Mouse (Mus musculus) lung, embryonic 16.5 days (tissue): Measurements from ENCODE around the gene Ppp3ca. TPM values are rescaled to one million over a fixed set of nuclear protein-coding genes. Genes with fewer than 3 reads are reported as not detected.
A peak's percentile ranks its signal among the peaks of the same experiment; 100 is the strongest.

Experiments
- ATAC-seq: fragments of 200-750 bp; cut with Nextera tagmentation; 2 replicates; pipeline ENCODE4 v1.8.0; 2017; ENCODE audit warnings: low read depth, mild to moderate bottlenecking, moderate library complexity
- H3K27ac ChIP-seq: fragments of 300-500 bp; sonication (generic); 2 replicates; pipeline ENCODE4 v1.5.1; 2014; ENCODE audit warnings: mild to moderate bottlenecking, control low read depth, low read length
- H3K27me3 ChIP-seq: fragments of 300-500 bp; sonication (generic); 2 replicates; pipeline ENCODE4 v1.6.1; 2014; ENCODE audit warnings: low read depth, low read length, mixed read lengths; ENCODE audit not compliant: control insufficient read depth, insufficient read depth
- H3K36me3 ChIP-seq: fragments of 300-500 bp; sonication (generic); 2 replicates; pipeline ENCODE4 v1.6.1; 2014; ENCODE audit warnings: low read length; ENCODE audit not compliant: control insufficient read depth, insufficient read depth
- H3K4me1 ChIP-seq: fragments of 300-500 bp; sonication (generic); replicated peaks from 2 replicates; pipeline ENCODE4 v1.6.1; 2014; ENCODE audit warnings: low read length, mixed read lengths; ENCODE audit not compliant: control insufficient read depth, insufficient read depth
- H3K4me2 ChIP-seq: fragments of 300-500 bp; sonication (generic); 2 replicates; pipeline ENCODE4 v1.6.1; 2014; ENCODE audit warnings: low read depth, low read length, control low read depth
- H3K4me3 ChIP-seq: fragments of 300-500 bp; sonication (generic); 2 replicates; pipeline ENCODE4 v1.5.1; 2014; ENCODE audit warnings: mild to moderate bottlenecking, low read length, control low read depth
- H3K9ac ChIP-seq: fragments of 300-500 bp; sonication (generic); 2 replicates; pipeline ENCODE4 v1.6.1; 2014; ENCODE audit warnings: low read length, control low read depth
- H3K9me3 ChIP-seq: fragments of 300-500 bp; sonication (generic); 2 replicates; pipeline ENCODE4 v1.6.1; 2016; ENCODE audit warnings: low read length; ENCODE audit not compliant: control insufficient read depth
- WGBS: fragments of 180-500 bp; shearing (Covaris S2); extraction: QIAGEN DNeasy Blood & Tissue Kit; methylation state at CpG from one replicate; pipeline ENCODE4 v1.1.7; 2014; 5-methylcytosine and 5-hydroxymethylcytosine counted together
- polyA plus RNA-seq: library from polyadenylated mRNA; unstranded; fragments of >200 nt; fragmentation: Nextera tagmentation; extraction: Ambion mirVana; gene quantifications from 2 replicates; pipeline ENCODE4 v1.2.1, GENCODE M21; 2015

Gene Ppp3ca
- polyA plus RNA-seq, 1 experiment from 2014 or later = 66.1 TPM

GRCm38 (mm10) chr3:136670360-136671131 lies 622 bp downstream of the Ppp3ca start:
- Histone ChIP-seq H3K4me1 (peaks cover 19% of the 10 kb centered on the region), H3K4me3 (peak overlapping the region; percentile 67), H3K4me2 (peak overlapping the region; percentile 58), H3K9me3 (no peaks in the 10 kb centered on the region), H3K36me3 (no peaks in the 10 kb centered on the region), H3K27ac (peak overlapping the region; percentile 94), H3K9ac (peak overlapping the region; percentile 88), H3K27me3 (no peaks in the 10 kb centered on the region)
- peak; percentile 49 for ATAC-seq
- WGBS = under 1% methylated on average over 79 of the region's 92 CpGs

- peak; percentile 21 for ATAC-seq
- Histone ChIP-seq H3K27me3 (no peaks in the 10 kb centered on the region), H3K36me3 (no peaks in the 10 kb centered on the region), H3K27ac (peak overlapping the region; percentile 94), H3K9ac (peak overlapping the region; percentile 88), H3K4me2 (peak overlapping the region; percentile 58), H3K4me3 (peak overlapping the region; percentile 67), H3K9me3 (no peaks in the 10 kb centered on the region), H3K4me1 (peaks cover 19% of the 10 kb centered on the region)
- under 1% methylated on average over 33 of the region's 52 CpGs for WGBS
These were observed 1.4 kb downstream of the Ppp3ca start for GRCm38 (mm10) chr3:136671161-136671939.

- Histone ChIP-seq H3K27ac (peak overlapping the region; percentile 94), H3K36me3 (no peaks in the 10 kb centered on the region), H3K4me3 (peak overlapping the region; percentile 67)
These were observed 2.0 kb downstream of the Ppp3ca start for GRCm38 (mm10) chr3:136671940-136672278.

GRCm38 (mm10) chr3:136672870-136673269 lies 2.9 kb downstream of the Ppp3ca start:
- 52% methylated on average over 3 of the region's 3 CpGs for WGBS
- Histone ChIP-seq H3K9me3 (no peaks in the 10 kb centered on the region), H3K27ac (no peak overlapping the region), H3K4me3 (no peak overlapping the region), H3K4me1 (peaks cover 19% of the 10 kb centered on the region), H3K4me2 (peak overlapping the region; percentile 58), H3K27me3 (no peaks in the 10 kb centered on the region), H3K9ac (no peak overlapping the region), H3K36me3 (no peaks in the 10 kb centered on the region)
- ATAC-seq = no peak

More at GRCm38 (mm10) chr3:136671940-136672278, 2.0 kb downstream of the Ppp3ca start:
- H3K4me2 ChIP-seq = peak overlapping the region; percentile 58
- H3K9ac ChIP-seq = peak overlapping the region; percentile 88
- H3K27me3 ChIP-seq = no peaks in the 10 kb centered on the region
- H3K4me1 ChIP-seq = peaks cover 19% of the 10 kb centered on the region
- H3K9me3 ChIP-seq = no peaks in the 10 kb centered on the region
- 7% methylated on average over 5 of the region's 5 CpGs for WGBS
- no peak for ATAC-seq

GRCm38 (mm10) chr3:136673363-136673762 lies 3.4 kb downstream of the Ppp3ca start:
- H3K4me3 ChIP-seq = no peak overlapping the region
- peaks cover 17% of the 10 kb centered on the region for H3K4me1 ChIP-seq
- H3K9ac ChIP-seq = no peak overlapping the region
- no peak for ATAC-seq
- H3K9me3 ChIP-seq = no peaks in the 10 kb centered on the region
- H3K4me2 ChIP-seq = no peak overlapping the region
- WGBS = 75% methylated on average over 2 of the region's 2 CpGs
- no peaks in the 10 kb centered on the region for H3K27me3 ChIP-seq
- H3K27ac ChIP-seq = no peak overlapping the region
- no peaks in the 10 kb centered on the region for H3K36me3 ChIP-seq

GRCm38 (mm10) chr3:136674486-136674885 lies 4.6 kb downstream of the Ppp3ca start:
- peaks cover 14% of the 10 kb centered on the region; the same call in 1 of the 2 replicates for H3K4me1 ChIP-seq
- 67% methylated on average over 5 of the region's 5 CpGs for WGBS

GRCm38 (mm10) chr3:136676991-136677390 lies 7.1 kb downstream of the Ppp3ca start:
- no peaks in the 10 kb centered on the region for H3K9me3 ChIP-seq
- WGBS = 81% methylated on average over 2 of the region's 2 CpGs
- no peak overlapping the region for H3K4me3 ChIP-seq
- no peak overlapping the region for H3K9ac ChIP-seq
- H3K4me1 ChIP-seq = peaks cover 30% of the 10 kb centered on the region
- no peak overlapping the region for H3K4me2 ChIP-seq
- H3K27me3 ChIP-seq = no peaks in the 10 kb centered on the region
- ATAC-seq = no peak
- H3K27ac ChIP-seq = no peak overlapping the region
- no peaks in the 10 kb centered on the region for H3K36me3 ChIP-seq

More at GRCm38 (mm10) chr3:136674486-136674885, 4.6 kb downstream of the Ppp3ca start:
- H3K36me3 ChIP-seq = no peaks in the 10 kb centered on the region
- H3K27me3 ChIP-seq = no peaks in the 10 kb centered on the region
- no peaks in the 10 kb centered on the region for H3K9me3 ChIP-seq
- H3K9ac ChIP-seq = no peak overlapping the region
- H3K27ac ChIP-seq = no peak overlapping the region
- H3K4me3 ChIP-seq = no peak overlapping the region
- H3K4me2 ChIP-seq = no peak overlapping the region
- ATAC-seq = no peak

- ATAC-seq = peak; percentile 78
- peaks cover 23% of the 10 kb centered on the region for H3K4me1 ChIP-seq
- WGBS = 34% methylated on average over 8 of the region's 8 CpGs
- no peaks in the 10 kb centered on the region for H3K9me3 ChIP-seq
- H3K36me3 ChIP-seq = no peaks in the 10 kb centered on the region
- H3K27me3 ChIP-seq = no peaks in the 10 kb centered on the region
- no peak overlapping the region for H3K4me2 ChIP-seq
- H3K27ac ChIP-seq = no peak overlapping the region
- no peak overlapping the region for H3K4me3 ChIP-seq
- no peak overlapping the region for H3K9ac ChIP-seq
These were observed 8.5 kb downstream of the Ppp3ca start for GRCm38 (mm10) chr3:136678386-136678785.

GRCm38 (mm10) chr3:136679903-136680491 lies 10.1 kb downstream of the Ppp3ca start:
- no peak for ATAC-seq
- no peak overlapping the region for H3K4me3 ChIP-seq
- H3K4me1 ChIP-seq = peaks cover 30% of the 10 kb centered on the region
- H3K27ac ChIP-seq = no peak overlapping the region
- no peaks in the 10 kb centered on the region for H3K36me3 ChIP-seq
- H3K9me3 ChIP-seq = no peaks in the 10 kb centered on the region
- H3K9ac ChIP-seq = no peak overlapping the region
- WGBS = 72% methylated on average over 6 of the region's 6 CpGs
- no peaks in the 10 kb centered on the region for H3K27me3 ChIP-seq
- H3K4me2 ChIP-seq = no peak overlapping the region
